Mouse (Mus musculus): ENCODE results near the gene Zcchc12. TPM values are rescaled to one million over a fixed set of nuclear protein-coding genes. Genes with fewer than 3 reads are reported as not detected.
A peak's percentile ranks its signal among the peaks of the same experiment; 100 is the strongest.

The Zcchc12 gene
- polyA plus RNA-seq (2014; fragmentation: Nextera tagmentation; extraction: Ambion mirVana), result 1.2 and 1.5 TPM in 2 replicates

DNA sequence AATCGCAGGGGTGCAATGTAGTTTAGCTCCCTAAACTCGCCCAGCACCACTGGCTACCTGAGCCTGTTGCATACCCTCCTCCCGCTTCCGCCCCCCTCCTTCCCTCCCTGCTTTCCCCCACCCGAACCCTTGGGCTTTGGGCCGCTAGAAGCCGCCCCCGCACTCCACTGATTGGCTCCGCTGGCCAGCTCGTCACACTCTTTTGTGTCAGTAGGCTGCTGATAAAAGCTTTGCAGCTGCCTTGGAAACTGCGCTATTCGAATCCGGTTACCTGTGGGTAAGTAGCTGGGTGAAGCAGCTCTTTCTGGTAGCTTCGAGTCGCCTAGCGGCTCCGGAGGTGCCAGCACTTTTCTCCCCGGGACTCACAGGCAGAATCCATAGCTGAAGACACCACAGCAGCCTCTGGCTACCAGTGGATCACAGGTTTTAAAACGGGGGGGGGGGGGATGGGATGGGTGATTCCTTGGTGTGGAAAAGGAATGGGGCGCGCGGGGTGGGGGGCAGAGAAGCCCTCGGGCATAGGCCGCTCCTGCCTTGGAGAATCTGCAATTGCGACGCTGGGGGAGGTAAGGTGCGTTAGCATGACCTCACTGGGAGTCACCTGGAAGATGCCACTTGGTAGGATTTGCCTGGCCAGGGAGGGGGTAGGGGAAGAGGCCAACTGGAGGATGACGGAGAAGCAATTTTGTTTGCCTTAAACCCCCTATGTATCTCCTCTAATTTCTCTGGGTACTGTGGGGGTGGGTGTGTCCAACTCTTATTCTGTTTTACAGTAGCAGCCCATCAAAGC, at the start of gene Zcchc12:
Gene Zcchc12, plus strand, starts transcription at position 169 of the 790 bp plus-strand sequence.
- Histone ChIP-seq H3K4me2 (peak within 1 kb of the TSS; percentile 50), H3K9ac (no peak within 1 kb of the TSS), H3K27ac (ENCODE audit: low read depth) (no peak within 1 kb of the TSS), H3K27me3 (ENCODE audit: insufficient read depth, low read length) (no peaks in the 10 kb centered on the region), H3K4me3 (ENCODE audit: low read depth, low read length) (peak within 1 kb of the TSS; percentile 8; the same call in 1 of the 2 replicates), H3K4me1 (ENCODE audit: insufficient read depth) (no peaks in the 10 kb centered on the region), H3K36me3 (ENCODE audit: insufficient read depth) (no peaks in the 10 kb centered on the region), H3K9me3 (ENCODE audit: low read depth, low read length) (no peaks in the 10 kb centered on the region)
- 9% methylated on average over 23 of the region's 28 CpGs for WGBS
- no peak for TF ChIP-seq CTCF (IDR thresholded peaks at IDR 0.05; ENCODE audit: low read depth)
- DNase-seq (peak; percentile 43), ATAC-seq (ENCODE audit: insufficient read depth) (peak; percentile 70; the same call in 1 of the 2 replicates)

- no peak overlapping the region for H3K9ac ChIP-seq
- H3K4me2 ChIP-seq, result no peak overlapping the region
- TF ChIP-seq CTCF (IDR thresholded peaks at IDR 0.05; ENCODE audit: low read depth), result no peak
- 44% methylated on average over 4 of the region's 4 CpGs for WGBS
- no peak overlapping the region for H3K27ac ChIP-seq (ENCODE audit: low read depth)
- DNase-seq (peak; percentile 39), ATAC-seq (ENCODE audit: insufficient read depth) (no peak)
- H3K27me3 ChIP-seq (ENCODE audit: insufficient read depth, low read length), result no peaks in the 10 kb centered on the region
- H3K36me3 ChIP-seq (ENCODE audit: insufficient read depth), result no peaks in the 10 kb centered on the region
- no peaks in the 10 kb centered on the region for H3K9me3 ChIP-seq (ENCODE audit: low read depth, low read length)
- H3K4me1 ChIP-seq (ENCODE audit: insufficient read depth), result no peaks in the 10 kb centered on the region
- no peak overlapping the region for H3K4me3 ChIP-seq (ENCODE audit: low read depth, low read length)
Measured at GRCm38 (mm10) chrX:36146746-36147145, 49.0 kb upstream of the Zcchc12 start.

- no peak for DNase-seq
- H3K9ac ChIP-seq, result no peak overlapping the region
- H3K4me2 ChIP-seq, result no peak overlapping the region
- H3K36me3 ChIP-seq (ENCODE audit: insufficient read depth), result no peaks in the 10 kb centered on the region
- no peaks in the 10 kb centered on the region for H3K27me3 ChIP-seq (ENCODE audit: insufficient read depth, low read length)
- peak; percentile 33 for TF ChIP-seq CTCF (IDR thresholded peaks at IDR 0.05; ENCODE audit: low read depth)
- no peak overlapping the region for H3K27ac ChIP-seq (ENCODE audit: low read depth)
- H3K4me3 ChIP-seq (ENCODE audit: low read depth, low read length), result no peak overlapping the region
- ATAC-seq (ENCODE audit: insufficient read depth), result no peak
- no peaks in the 10 kb centered on the region for H3K9me3 ChIP-seq (ENCODE audit: low read depth, low read length)
- no peaks in the 10 kb centered on the region for H3K4me1 ChIP-seq (ENCODE audit: insufficient read depth)
Measured at GRCm38 (mm10) chrX:36150100-36150499, 45.6 kb upstream of the Zcchc12 start.

DNA sequence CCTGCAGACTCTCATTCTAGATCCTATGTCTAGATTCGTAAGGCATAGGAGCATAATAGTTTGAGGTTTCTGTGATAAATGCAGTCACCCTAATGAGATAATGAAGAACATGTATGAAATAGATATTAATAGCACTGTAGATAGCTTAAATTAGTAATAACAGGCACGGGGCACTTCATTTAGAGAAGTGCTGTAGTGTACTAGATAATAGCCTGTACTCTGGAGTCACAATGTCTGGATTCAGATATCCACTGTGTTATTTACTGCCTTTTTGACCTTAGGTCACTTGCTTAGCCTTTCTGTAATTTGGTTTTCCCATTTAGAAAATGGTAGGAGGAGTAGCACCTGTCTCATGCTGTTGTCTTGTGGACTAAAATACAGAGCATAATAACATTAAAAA, 39.0 kb upstream of the Zcchc12 start:
- H3K27me3 ChIP-seq (ENCODE audit: insufficient read depth, low read length), result no peaks in the 10 kb centered on the region
- ATAC-seq (ENCODE audit: insufficient read depth) (no peak), DNase-seq (no peak)
- H3K4me2 ChIP-seq, result no peak overlapping the region
- no peak overlapping the region for H3K27ac ChIP-seq (ENCODE audit: low read depth)
- H3K4me3 ChIP-seq (ENCODE audit: low read depth, low read length), result no peak overlapping the region
- no peak overlapping the region for H3K9ac ChIP-seq
- no peak for TF ChIP-seq CTCF (IDR thresholded peaks at IDR 0.05; ENCODE audit: low read depth)
- no peaks in the 10 kb centered on the region for H3K4me1 ChIP-seq (ENCODE audit: insufficient read depth)
- no peaks in the 10 kb centered on the region for H3K9me3 ChIP-seq (ENCODE audit: low read depth, low read length)
- 69% methylated on average over 2 of the region's 2 CpGs for WGBS
- H3K36me3 ChIP-seq (ENCODE audit: insufficient read depth), result no peaks in the 10 kb centered on the region

- no peak overlapping the region for H3K9ac ChIP-seq
- no peaks in the 10 kb centered on the region for H3K36me3 ChIP-seq (ENCODE audit: insufficient read depth)
- WGBS, result 28% methylated on average over 4 of the region's 4 CpGs
- H3K4me3 ChIP-seq (ENCODE audit: low read depth, low read length), result no peak overlapping the region
- no peaks in the 10 kb centered on the region for H3K27me3 ChIP-seq (ENCODE audit: insufficient read depth, low read length)
- no peak for TF ChIP-seq CTCF (IDR thresholded peaks at IDR 0.05; ENCODE audit: low read depth)
- ATAC-seq (ENCODE audit: insufficient read depth) (no peak), DNase-seq (peak; percentile 23)
- no peak overlapping the region for H3K27ac ChIP-seq (ENCODE audit: low read depth)
- no peak overlapping the region for H3K4me2 ChIP-seq
- no peaks in the 10 kb centered on the region for H3K4me1 ChIP-seq (ENCODE audit: insufficient read depth)
- H3K9me3 ChIP-seq (ENCODE audit: low read depth, low read length), result no peaks in the 10 kb centered on the region
Measured at GRCm38 (mm10) chrX:36161567-36161966, 34.1 kb upstream of the Zcchc12 start.

DNA sequence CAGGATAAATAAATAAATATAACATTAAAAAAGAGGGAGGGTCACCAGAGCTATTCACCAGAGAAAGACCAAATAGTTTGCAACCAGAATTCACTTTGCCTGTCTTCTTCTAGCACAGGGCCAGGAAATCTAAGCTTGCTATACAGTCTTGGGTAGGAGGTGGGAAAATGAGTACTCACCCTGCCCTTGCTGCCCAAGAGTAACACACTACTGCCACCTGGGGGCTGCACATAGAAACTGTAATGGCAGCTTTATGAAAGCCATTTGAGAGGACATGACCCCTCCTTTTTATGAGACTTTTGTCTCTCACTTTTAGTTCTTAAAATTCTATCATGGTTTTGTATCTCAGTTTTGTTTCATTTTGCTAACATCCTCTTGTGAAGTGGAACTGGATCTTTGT, 12.1 kb upstream of the Zcchc12 start:
- Histone ChIP-seq H3K9me3 (ENCODE audit: low read depth, low read length) (no peaks in the 10 kb centered on the region), H3K4me2 (no peak overlapping the region), H3K27ac (ENCODE audit: low read depth) (no peak overlapping the region), H3K9ac (no peak overlapping the region), H3K4me1 (ENCODE audit: insufficient read depth) (no peaks in the 10 kb centered on the region), H3K4me3 (ENCODE audit: low read depth, low read length) (no peak overlapping the region), H3K36me3 (ENCODE audit: insufficient read depth) (no peaks in the 10 kb centered on the region), H3K27me3 (ENCODE audit: insufficient read depth, low read length) (no peaks in the 10 kb centered on the region)
- TF ChIP-seq CTCF (IDR thresholded peaks at IDR 0.05; ENCODE audit: low read depth), result peak; percentile 73
- no peak for ATAC-seq (ENCODE audit: insufficient read depth)
- peak; percentile 78 for DNase-seq

DNA sequence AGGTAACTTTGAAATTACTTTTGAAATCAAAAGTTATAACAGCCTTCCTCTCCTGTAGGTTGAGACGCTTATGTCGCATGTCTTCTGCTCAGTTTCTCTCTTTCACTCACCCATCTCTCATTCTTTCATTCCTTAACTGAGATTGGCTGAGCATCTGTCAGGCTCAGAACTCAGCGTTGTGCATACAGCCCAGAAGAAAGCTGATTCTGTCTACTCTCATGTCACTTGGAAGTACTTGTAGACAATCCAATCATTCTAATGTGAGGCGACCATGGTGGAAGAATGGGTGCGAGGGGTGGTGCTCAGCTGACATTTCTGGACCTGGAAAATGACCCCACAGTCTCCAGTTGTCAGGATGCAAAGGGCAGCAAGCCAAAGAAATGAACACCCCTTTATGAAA, 9.7 kb upstream of the Zcchc12 start:
- Histone ChIP-seq H3K27me3 (ENCODE audit: insufficient read depth, low read length) (no peaks in the 10 kb centered on the region), H3K9me3 (ENCODE audit: low read depth, low read length) (no peaks in the 10 kb centered on the region), H3K36me3 (ENCODE audit: insufficient read depth) (no peaks in the 10 kb centered on the region), H3K4me2 (no peak overlapping the region), H3K4me1 (ENCODE audit: insufficient read depth) (no peaks in the 10 kb centered on the region), H3K4me3 (ENCODE audit: low read depth, low read length) (no peak overlapping the region), H3K9ac (no peak overlapping the region), H3K27ac (ENCODE audit: low read depth) (no peak overlapping the region)
- no peak for TF ChIP-seq CTCF (IDR thresholded peaks at IDR 0.05; ENCODE audit: low read depth)
- ATAC-seq (ENCODE audit: insufficient read depth) (no peak), DNase-seq (no peak)
- WGBS, result 67% methylated on average over 5 of the region's 5 CpGs
